Mouse (Mus musculus): ENCODE results near the gene Ndel1.

DNA sequence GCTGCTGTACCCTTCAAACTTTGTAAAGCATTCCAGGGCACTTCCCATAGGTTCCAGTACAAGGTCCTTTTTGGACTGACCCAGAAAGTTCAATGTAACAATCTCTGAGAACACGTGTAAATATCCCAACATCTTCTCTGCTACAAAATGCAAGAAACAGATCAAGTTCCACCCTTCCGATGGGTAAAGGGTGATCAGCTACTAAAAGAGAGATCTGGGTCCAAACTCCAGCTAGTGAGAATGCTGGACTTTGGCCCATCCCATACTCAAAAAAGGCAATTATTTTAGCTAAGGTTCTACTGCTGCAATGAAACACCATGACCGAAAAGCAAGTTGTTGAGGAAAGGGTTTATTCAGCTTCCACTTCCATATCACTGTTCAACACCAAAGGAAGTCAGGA, 17.0 kb downstream of the Ndel1 start:
- TF ChIP-seq CTCF (IDR thresholded peaks at IDR 0.05; ENCODE audit: insufficient read depth, low read length) (no peak), POLR2A (IDR thresholded peaks at IDR 0.05; ENCODE audit: borderline replicate concordance, extremely low read depth, low read depth, low read length) (no peak)

All from lung, adult 2 months (tissue).